ENCODE assay signal across 9 mouse cellular contexts in the genomic region with DNA sequence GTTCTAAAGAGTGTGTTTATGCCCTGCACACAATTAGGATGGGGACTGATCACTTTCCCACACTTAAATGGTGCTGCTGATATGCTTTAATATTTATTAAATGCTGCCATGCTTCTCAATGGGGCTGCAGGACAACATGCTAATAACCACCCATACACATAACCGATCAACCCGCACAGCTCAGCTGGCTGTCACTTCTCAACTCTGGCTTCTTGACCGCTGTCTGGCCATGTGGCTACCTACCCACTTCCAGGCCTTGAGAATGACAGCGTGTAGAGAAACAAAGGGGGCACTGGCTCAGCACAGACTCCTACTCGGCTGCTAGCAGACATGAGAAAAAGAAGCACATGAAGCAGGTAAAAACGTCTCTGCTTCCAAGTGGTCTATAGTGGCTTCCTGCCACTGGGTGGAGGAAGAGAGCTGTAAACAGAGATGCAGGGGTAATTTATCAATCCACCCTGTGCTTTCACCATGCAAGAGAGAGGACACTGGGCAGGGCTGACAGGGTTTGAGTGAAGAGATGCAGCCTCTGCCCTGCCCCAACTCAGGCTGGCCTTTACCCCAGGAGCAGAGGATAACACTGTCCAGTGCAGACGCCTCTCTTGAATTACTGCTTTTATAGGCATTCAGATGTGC.
A peak's percentile ranks its signal among the peaks of the same experiment; 100 is the strongest.
DNase-seq lines count a peak whose midpoint lies in the region; ATAC-seq and TF ChIP-seq lines count a peak whose summit lies in the region.
"Had no signal": no experiment of that assay in that cellular context is flagged by ENCODE, and none has a peak within 500 bp of the region (broad histone marks: within the 10 kb centered on the region; RNA-seq: fewer than 3 reads in every experiment).

No protein-coding gene starts in this region.

- 79% methylated on average over 7 of the region's 7 CpGs for WGBS in liver, adult 2 months
- WGBS in liver, embryonic 11.5 days, result 69% methylated on average over 7 of the region's 7 CpGs
- WGBS in cerebellum, adult 2 months, result 50% methylated on average over 7 of the region's 7 CpGs
- WGBS in neural tube, embryonic 13.5 days, result 54% methylated on average over 7 of the region's 7 CpGs

- no peak; the same call in 1 of the 2 replicates for ATAC-seq in liver, embryonic 11.5 days (replicated peaks; ENCODE audit: low FRiP score)
- peak; percentile 70 for ATAC-seq in neural tube, embryonic 13.5 days (ENCODE audit: low read depth)

- no peak overlapping the region for H3K4me3 ChIP-seq in liver, adult 2 months (ENCODE audit: insufficient read depth, low read depth, low read length)
- no peak overlapping the region for H3K4me3 ChIP-seq in liver, embryonic 11.5 days (ENCODE audit: low read depth, low read length)
- H3K4me3 ChIP-seq in cerebellum, adult 2 months (replicated peaks; ENCODE audit: insufficient read depth, low read depth, low read length), result no peak overlapping the region
- no peak overlapping the region for H3K4me3 ChIP-seq in neural tube, embryonic 13.5 days
- H3K4me3 ChIP-seq: liver, embryonic 15.5 days had no signal

- no peaks in the 10 kb centered on the region for H3K79me2 ChIP-seq in liver, adult 2 months (ENCODE audit: control insufficient read depth, insufficient read depth, low read length)

- H3K27ac ChIP-seq in liver, adult 2 months (replicated peaks; ENCODE audit: insufficient read depth, low read depth, low read length), result no peak overlapping the region
- H3K27ac ChIP-seq in liver, embryonic 11.5 days (ENCODE audit: low read depth, low read length), result no peak overlapping the region
- no peak overlapping the region for H3K27ac ChIP-seq in cerebellum, adult 2 months (ENCODE audit: insufficient read depth, low read length)
- H3K27ac ChIP-seq in neural tube, embryonic 13.5 days (replicated peaks), result 0 out of 2 replicates have a peak overlapping the region, but pooled peaks have one; percentile 23
- H3K27ac ChIP-seq: liver, embryonic 15.5 days had no signal

- no peaks in the 10 kb centered on the region for H3K4me1 ChIP-seq in liver, adult 2 months (ENCODE audit: control insufficient read depth, insufficient read depth, low read length)
- H3K4me1 ChIP-seq in liver, embryonic 11.5 days (replicated peaks; ENCODE audit: control insufficient read depth, insufficient read depth, low read length), result no peaks in the 10 kb centered on the region
- 0 out of 2 replicates have a peak, but pooled peaks cover 3% of the 10 kb centered on the region for H3K4me1 ChIP-seq in cerebellum, adult 2 months (ENCODE audit: control insufficient read depth, insufficient read depth, low read length)
- H3K4me1 ChIP-seq in neural tube, embryonic 13.5 days (replicated peaks), result peaks cover 27% of the 10 kb centered on the region
- H3K4me1 ChIP-seq: liver, embryonic 15.5 days had no signal

- no peaks in the 10 kb centered on the region for H3K27me3 ChIP-seq in liver, adult 2 months (ENCODE audit: control insufficient read depth, insufficient read depth, low read length)
- H3K27me3 ChIP-seq in liver, embryonic 11.5 days (replicated peaks; ENCODE audit: control insufficient read depth, insufficient read depth, low read length), result no peaks in the 10 kb centered on the region
- no peaks in the 10 kb centered on the region for H3K27me3 ChIP-seq in cerebellum, adult 2 months (ENCODE audit: control insufficient read depth, insufficient read depth, low read length)
- no peaks in the 10 kb centered on the region for H3K27me3 ChIP-seq in neural tube, embryonic 13.5 days
- H3K27me3 ChIP-seq: liver, embryonic 15.5 days had no signal

- no peak overlapping the region for H3K4me2 ChIP-seq in liver, embryonic 11.5 days
- no peak overlapping the region for H3K4me2 ChIP-seq in neural tube, embryonic 13.5 days
- H3K4me2 ChIP-seq: liver, embryonic 15.5 days had no signal

- peaks cover 12% of the 10 kb centered on the region; the same call in 1 of the 2 replicates for H3K36me3 ChIP-seq in liver, adult 2 months (ENCODE audit: control insufficient read depth, insufficient read depth, low read length)
- no peaks in the 10 kb centered on the region for H3K36me3 ChIP-seq in liver, embryonic 11.5 days (ENCODE audit: control insufficient read depth, insufficient read depth, low read length)
- H3K36me3 ChIP-seq in neural tube, embryonic 13.5 days, result no peaks in the 10 kb centered on the region

- H3K9ac ChIP-seq in liver, adult 2 months (ENCODE audit: low read depth, low read length), result no peak overlapping the region
- no peak overlapping the region for H3K9ac ChIP-seq in liver, embryonic 11.5 days (ENCODE audit: low read depth, low read length)
- H3K9ac ChIP-seq in neural tube, embryonic 13.5 days, result no peak overlapping the region
- H3K9ac ChIP-seq: liver, embryonic 15.5 days had no signal

- DNase-seq in liver, adult 2 months (ENCODE audit: extremely low read depth, low read depth, low spot score), result peak; percentile 13
- no peak for DNase-seq in liver, embryonic 11.5 days (ENCODE audit: low spot score)
- peak; percentile 10 to 12 for DNase-seq in cerebellum, adult 2 months
- peak; percentile 30 to 64 for DNase-seq in frontal cortex, postnatal 14 days (ENCODE audit: low spot score in 2 of 2)
- DNase-seq in kidney, adult 18-20 months, result peak; percentile 24
- peak; percentile 55 for DNase-seq in left cerebral cortex, postnatal 4 days
- DNase-seq in gastrocnemius, postnatal 25 days, result no peak

- no peak for TF ChIP-seq CTCF in liver, adult 2 months (IDR thresholded peaks at IDR 0.05; ENCODE audit: low read depth, low read length)
- 0 out of 2 replicates have a peak, but pooled peaks have one; percentile 12 for TF ChIP-seq CTCF in cerebellum, adult 2 months (IDR thresholded peaks at IDR 0.05; ENCODE audit: borderline replicate concordance, insufficient read depth, low read depth, low read length)

- intact Hi-C loops in left cerebral cortex, postnatal 4 days (cut with DNase I), result loop anchor here (5.0 to 10.0 kb wide), 2 partner anchors 1523 to 1620 kb away; no protein-coding TSS in a partner anchor

- TF ChIP-seq POLR2A in liver, adult 2 months (IDR thresholded peaks at IDR 0.05; ENCODE audit: extremely low read depth, insufficient read depth, low read length), result no peak
- TF ChIP-seq POLR2A in cerebellum, adult 2 months (IDR thresholded peaks at IDR 0.05; ENCODE audit: borderline replicate concordance, insufficient read depth, low read length), result no peak

- H3K9me3 ChIP-seq in liver, embryonic 11.5 days (ENCODE audit: control insufficient read depth, low read length), result no peaks in the 10 kb centered on the region
- no peaks in the 10 kb centered on the region for H3K9me3 ChIP-seq in neural tube, embryonic 13.5 days
- H3K9me3 ChIP-seq: liver, embryonic 15.5 days had no signal

Comparison
In these comparisons a context has a peak if more than half of its experiments do, and no peak if none do; other contexts are left out.
1. DNase-seq: peak in liver, adult 2 months (single experiment), cerebellum, adult 2 months (2 of 2), frontal cortex, postnatal 14 days (2 of 2), kidney, adult 18-20 months (single experiment) and left cerebral cortex, postnatal 4 days (single experiment); none in liver, embryonic 11.5 days (single experiment) and gastrocnemius, postnatal 25 days (single experiment).